Mouse (Mus musculus) lung, adult 2 months (tissue): ENCODE data around the gene Cdc42bpa.

ENCODE experiments used
- CTCF ChIP-seq: fragments of 200-500 bp; IDR thresholded peaks from 2 replicates; pipeline ENCODE4 v1.5.1; 2011; ENCODE audit warnings: mild to moderate bottlenecking, low read length, control low read depth; ENCODE audit not compliant: insufficient read depth
- POLR2A ChIP-seq: fragments of 200-500 bp; IDR thresholded peaks from 2 replicates; pipeline ENCODE4 v1.6.1; 2011; ENCODE audit warnings: low read depth, mild to moderate bottlenecking, control low read depth, low read length, borderline replicate concordance; ENCODE audit errors: extremely low read depth

DNA sequence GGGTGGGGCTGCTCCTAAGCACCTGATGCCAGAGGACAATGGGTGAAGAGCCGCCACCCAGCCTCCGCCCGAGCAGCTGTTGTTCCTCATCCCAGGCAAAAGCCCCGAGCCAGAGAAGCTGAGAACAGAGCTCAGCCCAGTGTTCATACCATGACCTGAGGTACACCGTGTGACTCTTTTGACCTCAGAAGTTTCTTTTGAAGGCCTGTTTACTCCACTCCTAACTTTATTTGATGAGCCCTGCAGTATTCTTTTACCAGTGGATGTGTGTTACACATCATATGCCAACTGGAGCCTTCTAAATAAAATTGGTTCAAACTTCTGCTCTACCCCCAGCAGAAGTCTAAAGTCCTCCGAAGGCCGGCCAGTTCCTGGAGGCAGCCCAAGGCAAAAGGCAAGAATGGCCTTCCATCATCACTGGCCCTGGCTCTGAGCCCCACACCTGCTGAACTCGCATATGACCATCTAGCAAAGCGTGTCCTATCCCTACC, 250.6 kb downstream of the Cdc42bpa start:
- TF ChIP-seq CTCF: no peak
- no peak for TF ChIP-seq POLR2A
